Mouse (Mus musculus): ENCODE results near the gene Spag7. TPM values are rescaled to one million over a fixed set of nuclear protein-coding genes. Genes with fewer than 3 reads are reported as not detected.

Spag7 gene
- polyA plus RNA-seq, 1 experiment from 2014 or later: 156 TPM

Small RNA genes within 50 kb of the gene (microRNA-seq; reads per million reads assigned to microRNA genes)
- not detected for gene Mir6925

Other genes starting within 250 kb of the Spag7 start
- gene Arrb2, start 236.8 kb downstream of the Spag7 start, polyA plus RNA-seq (2016; fragmentation: Nextera tagmentation; extraction: Ambion mirVana): 37.0 and 41.1 TPM in 2 replicates
- 37.6 and 39.2 TPM in 2 replicates for gene Med11, start 217.5 kb downstream of the Spag7 start, polyA plus RNA-seq (2016; fragmentation: Nextera tagmentation; extraction: Ambion mirVana)
- 0.21 and 0.33 TPM in 2 replicates for gene Zmynd15, start 210.0 kb downstream of the Spag7 start, polyA plus RNA-seq (2016; fragmentation: Nextera tagmentation; extraction: Ambion mirVana)
- gene Cxcl16, start 209.4 kb downstream of the Spag7 start, polyA plus RNA-seq (2016; fragmentation: Nextera tagmentation; extraction: Ambion mirVana): 1.6 and 1.7 TPM in 2 replicates
- gene Tm4sf5, start 164.2 kb downstream of the Spag7 start, polyA plus RNA-seq (2016; fragmentation: Nextera tagmentation; extraction: Ambion mirVana): 0.46 TPM in 1 of 2 replicates, not detected in the other
- gene Vmo1, start 154.8 kb downstream of the Spag7 start, polyA plus RNA-seq (2016; fragmentation: Nextera tagmentation; extraction: Ambion mirVana): not detected in 2 replicates
- 0.26 TPM in 1 of 2 replicates, not detected in the other for gene Gltpd2, start 150.2 kb downstream of the Spag7 start, polyA plus RNA-seq (2016; fragmentation: Nextera tagmentation; extraction: Ambion mirVana)
- 774 and 783 TPM in 2 replicates for gene Psmb6, start 144.0 kb downstream of the Spag7 start, polyA plus RNA-seq (2016; fragmentation: Nextera tagmentation; extraction: Ambion mirVana)
- gene Gm40193, start 136.5 kb downstream of the Spag7 start, polyA plus RNA-seq (2016; fragmentation: Nextera tagmentation; extraction: Ambion mirVana): not detected in 2 replicates
- 4.0 and 5.7 TPM in 2 replicates for gene Pld2, start 129.4 kb downstream of the Spag7 start, polyA plus RNA-seq (2016; fragmentation: Nextera tagmentation; extraction: Ambion mirVana)
- gene Mink1, start 106.5 kb downstream of the Spag7 start, polyA plus RNA-seq (2016; fragmentation: Nextera tagmentation; extraction: Ambion mirVana): 14.7 and 16.8 TPM in 2 replicates
- gene 4930544D05Rik, start 53.6 kb downstream of the Spag7 start, polyA plus RNA-seq (2016; fragmentation: Nextera tagmentation; extraction: Ambion mirVana): not detected in 2 replicates
- 0.32 TPM in 1 of 2 replicates, not detected in the other for gene Chrne, start 50.2 kb downstream of the Spag7 start, polyA plus RNA-seq (2016; fragmentation: Nextera tagmentation; extraction: Ambion mirVana)
- 0.35 and 0.37 TPM in 2 replicates for gene Gp1ba, start 30.3 kb downstream of the Spag7 start, polyA plus RNA-seq (2016; fragmentation: Nextera tagmentation; extraction: Ambion mirVana)
- gene Rnf167, start 22.2 kb downstream of the Spag7 start, polyA plus RNA-seq (2016; fragmentation: Nextera tagmentation; extraction: Ambion mirVana): 96.6 and 101 TPM in 2 replicates
- gene Slc25a11, start 21.9 kb downstream of the Spag7 start, polyA plus RNA-seq (2016; fragmentation: Nextera tagmentation; extraction: Ambion mirVana): 138 and 149 TPM in 2 replicates
- 1,047 and 1,099 TPM in 2 replicates for gene Pfn1, start 14.8 kb downstream of the Spag7 start, polyA plus RNA-seq (2016; fragmentation: Nextera tagmentation; extraction: Ambion mirVana)
- gene Eno3, start 12.2 kb downstream of the Spag7 start, polyA plus RNA-seq (2016; fragmentation: Nextera tagmentation; extraction: Ambion mirVana): 12.0 and 12.7 TPM in 2 replicates
- 13.0 and 14.9 TPM in 2 replicates for gene Camta2, start 18.7 kb upstream of the Spag7 start, polyA plus RNA-seq (2016; fragmentation: Nextera tagmentation; extraction: Ambion mirVana)
- 0.86 and 1.3 TPM in 2 replicates for gene Inca1, start 30.7 kb upstream of the Spag7 start, polyA plus RNA-seq (2016; fragmentation: Nextera tagmentation; extraction: Ambion mirVana)
- 2.0 and 2.2 TPM in 2 replicates for gene Kif1c, start 31.1 kb upstream of the Spag7 start, polyA plus RNA-seq (2016; fragmentation: Nextera tagmentation; extraction: Ambion mirVana)
- 10.6 and 11.7 TPM in 2 replicates for gene Zfp3, start 94.8 kb upstream of the Spag7 start, polyA plus RNA-seq (2016; fragmentation: Nextera tagmentation; extraction: Ambion mirVana)
- gene Scimp, start 143.2 kb upstream of the Spag7 start, polyA plus RNA-seq (2016; fragmentation: Nextera tagmentation; extraction: Ambion mirVana): not detected in 2 replicates
- gene Rabep1, start 175.4 kb upstream of the Spag7 start, polyA plus RNA-seq (2016; fragmentation: Nextera tagmentation; extraction: Ambion mirVana): 49.6 and 58.4 TPM in 2 replicates

Measured in midbrain, embryonic 12.5 days (tissue).